Mouse (Mus musculus) thymus, adult 2 months (tissue): ENCODE measurements around the gene Gm17361. TPM values are rescaled to one million over a fixed set of nuclear protein-coding genes. Genes with fewer than 3 reads are reported as not detected.
"Not testable (repeated sequence)": the region's sequence is repeated elsewhere in the genome, so short reads cannot be mapped to it uniquely, and the experiment has no call there.

Experiments
- DNase-seq: peaks from one replicate; pipeline ENCODE4 v3.0.0; 2021
- H3K27ac ChIP-seq: fragments of 200-500 bp; 2 replicates; pipeline ENCODE4 v1.5.1; 2012; ENCODE audit warnings: low read length, control low read depth; ENCODE audit not compliant: control insufficient read depth, insufficient read depth
- H3K27me3 ChIP-seq: fragments of 200-500 bp; 2 replicates; pipeline ENCODE4 v1.6.1; 2012; ENCODE audit warnings: mild to moderate bottlenecking, low read length, moderate library complexity, mixed read lengths; ENCODE audit not compliant: control insufficient read depth, insufficient read depth
- H3K36me3 ChIP-seq: fragments of 200-500 bp; 2 replicates; pipeline ENCODE4 v1.6.1; 2012; ENCODE audit warnings: mild to moderate bottlenecking, low read length, moderate library complexity; ENCODE audit not compliant: control insufficient read depth, insufficient read depth
- H3K4me1 ChIP-seq: fragments of 200-500 bp; replicated peaks from 2 replicates; pipeline ENCODE4 v1.6.1; 2012; ENCODE audit warnings: low read length; ENCODE audit not compliant: control insufficient read depth, insufficient read depth
- H3K4me3 ChIP-seq: fragments of 200-500 bp; 2 replicates; pipeline ENCODE4 v1.5.1; 2012; ENCODE audit warnings: mild to moderate bottlenecking, low read length, control low read depth, moderate library complexity; ENCODE audit not compliant: control insufficient read depth, insufficient read depth
- WGBS: fragments of 180-500 bp; shearing (Covaris S2); methylation state at CpG from one replicate; pipeline ENCODE4 v1.1.7; 2018; 5-methylcytosine and 5-hydroxymethylcytosine counted together
- polyA plus RNA-seq: library from polyadenylated mRNA; depleted of rRNA; stranded (reverse); fragments of >200 nt; gene quantifications from 2 replicates; pipeline ENCODE4 v1.2.3, GENCODE M21; 2012; rRNA removed

Gm17361 gene
- not detected in 2 replicates for polyA plus RNA-seq

DNA sequence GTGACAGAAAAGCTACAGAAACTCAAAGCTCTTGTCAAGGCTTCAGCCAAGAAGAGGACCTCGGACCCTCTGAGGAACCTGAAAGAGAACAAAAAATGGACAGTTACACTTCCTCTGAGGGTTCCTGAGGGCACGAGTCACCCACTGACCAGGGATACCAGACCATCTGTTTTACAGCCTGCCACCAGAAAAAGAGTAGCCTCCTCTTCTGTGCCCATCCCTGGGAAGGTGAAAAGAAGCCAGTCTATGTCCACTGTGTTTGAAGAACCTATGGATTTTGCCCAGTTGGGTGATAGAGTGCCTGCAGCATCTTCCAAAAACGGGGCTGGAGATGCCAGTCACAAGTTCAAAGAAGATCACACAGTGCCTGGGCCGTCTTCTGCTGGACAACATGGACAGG is at the start of gene Gm17361:
Gene Gm17361 (plus strand): TSS at position 301 of the 400 bp plus-strand sequence.
- no CpG with 5 or more reads among the region's 4 CpGs for WGBS
- H3K27ac ChIP-seq, H3K4me3 ChIP-seq, DNase-seq, H3K36me3 ChIP-seq, H3K27me3 ChIP-seq, H3K4me1 ChIP-seq: not testable (repeated sequence)
